Mouse (Mus musculus): ENCODE results near the gene Kcnh1. TPM values are rescaled to one million over a fixed set of nuclear protein-coding genes. Genes with fewer than 3 reads are reported as not detected.

Gene Kcnh1
- polyA plus RNA-seq, 2 experiments, result under 0.01 TPM; not detected in 1

DNA sequence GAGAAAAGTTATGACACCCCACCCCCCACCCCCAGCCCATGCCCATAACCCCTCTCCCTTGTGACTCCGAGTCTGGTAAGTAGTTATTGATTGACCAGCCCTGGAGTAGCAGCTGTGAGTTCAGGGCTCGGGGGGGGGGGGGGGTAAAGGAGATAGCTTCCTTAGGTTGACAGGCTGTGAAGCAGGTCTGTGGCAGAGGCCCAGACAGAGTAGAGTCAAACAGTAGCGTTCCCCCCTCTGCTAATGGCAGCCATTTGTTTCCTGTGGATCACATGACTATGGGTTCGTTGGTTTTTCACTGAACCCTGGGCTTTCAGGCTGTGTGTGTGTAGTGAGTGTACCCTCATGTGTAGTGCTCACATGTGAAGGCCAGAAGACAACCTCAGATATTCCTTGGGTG lies 102.8 kb downstream of the Kcnh1 start:
- ATAC-seq (ENCODE audit: insufficient read depth), result no peak
- no peaks in the 10 kb centered on the region for H3K27me3 ChIP-seq (ENCODE audit: control insufficient read depth, insufficient read depth, low read length)

GRCm38 (mm10) chr1:192293921-192294320 lies 103.3 kb downstream of the Kcnh1 start:
- TF ChIP-seq EP300 (IDR thresholded peaks at IDR 0.05; ENCODE audit: low read depth) (no peak), CTCF (IDR thresholded peaks at IDR 0.05; ENCODE audit: low read depth) (no peak)
- Histone ChIP-seq H3K4me1 (replicated peaks; ENCODE audit: control insufficient read depth in 2 of 2, insufficient read depth in 2 of 2, low read length in 1 of 2) (no peaks in the 10 kb centered on the region), H3K36me3 (replicated peaks; ENCODE audit: control insufficient read depth, insufficient read depth, low read depth) (no peaks in the 10 kb centered on the region), H3K4me2 (ENCODE audit: low read depth) (no peak overlapping the region), H3K9me3 (ENCODE audit: control insufficient read depth, low read length) (no peaks in the 10 kb centered on the region), H3K9ac (replicated peaks) (no peak overlapping the region), H3K27ac (no peak overlapping the region), H3K27me3 (ENCODE audit: control insufficient read depth, insufficient read depth, low read length) (no peaks in the 10 kb centered on the region), H3K4me3 (ENCODE audit: insufficient read depth in 1 of 2, low read depth in 2 of 2, low read length in 2 of 2) (no peak overlapping the region)
- DNase-seq (ENCODE audit: low read depth in 3 of 3, low spot score in 3 of 3) (no peak), ATAC-seq (ENCODE audit: insufficient read depth) (no peak)
- 49% methylated on average over 3 of the region's 3 CpGs for WGBS (ENCODE audit: insufficient replicate concordance)

More for the DNA sequence above, 102.8 kb downstream of the Kcnh1 start:
- Histone ChIP-seq H3K4me3 (ENCODE audit: insufficient read depth in 1 of 2, low read depth in 2 of 2, low read length in 2 of 2) (no peak overlapping the region), H3K4me2 (ENCODE audit: low read depth) (no peak overlapping the region), H3K9ac (replicated peaks) (no peak overlapping the region), H3K27ac (no peak overlapping the region), H3K4me1 (replicated peaks; ENCODE audit: control insufficient read depth in 2 of 2, insufficient read depth in 2 of 2, low read length in 1 of 2) (no peaks in the 10 kb centered on the region), H3K9me3 (ENCODE audit: control insufficient read depth, low read length) (no peaks in the 10 kb centered on the region), H3K36me3 (replicated peaks; ENCODE audit: control insufficient read depth, insufficient read depth, low read depth) (no peaks in the 10 kb centered on the region)
- DNase-seq (ENCODE audit: low read depth in 3 of 3, low spot score in 3 of 3), result no peak
- TF ChIP-seq EP300 (IDR thresholded peaks at IDR 0.05; ENCODE audit: low read depth), result no peak
- no peak for TF ChIP-seq CTCF (IDR thresholded peaks at IDR 0.05; ENCODE audit: low read depth)
- WGBS (ENCODE audit: insufficient replicate concordance), result 39% methylated on average over 4 of the region's 4 CpGs

- ATAC-seq (ENCODE audit: insufficient read depth) (no peak), DNase-seq (ENCODE audit: low read depth in 3 of 3, low spot score in 3 of 3) (no peak)
- Histone ChIP-seq H3K4me3 (ENCODE audit: insufficient read depth in 1 of 2, low read depth in 2 of 2, low read length in 2 of 2) (no peak overlapping the region), H3K4me1 (replicated peaks; ENCODE audit: control insufficient read depth in 2 of 2, insufficient read depth in 2 of 2, low read length in 1 of 2) (no peaks in the 10 kb centered on the region; a peak in 1 of 4 replicates), H3K36me3 (replicated peaks; ENCODE audit: control insufficient read depth, insufficient read depth, low read depth) (no peaks in the 10 kb centered on the region), H3K27me3 (ENCODE audit: control insufficient read depth, insufficient read depth, low read length) (no peaks in the 10 kb centered on the region), H3K9me3 (ENCODE audit: control insufficient read depth, low read length) (no peaks in the 10 kb centered on the region), H3K27ac (no peak overlapping the region), H3K9ac (replicated peaks) (no peak overlapping the region), H3K4me2 (ENCODE audit: low read depth) (no peak overlapping the region)
- 61% methylated on average over 11 of the region's 11 CpGs for WGBS (ENCODE audit: insufficient replicate concordance)
- no peak for TF ChIP-seq EP300 (IDR thresholded peaks at IDR 0.05; ENCODE audit: low read depth)
- no peak for TF ChIP-seq CTCF (IDR thresholded peaks at IDR 0.05; ENCODE audit: low read depth)
Observed at GRCm38 (mm10) chr1:192295243-192295860, 104.8 kb downstream of the Kcnh1 start.

DNA sequence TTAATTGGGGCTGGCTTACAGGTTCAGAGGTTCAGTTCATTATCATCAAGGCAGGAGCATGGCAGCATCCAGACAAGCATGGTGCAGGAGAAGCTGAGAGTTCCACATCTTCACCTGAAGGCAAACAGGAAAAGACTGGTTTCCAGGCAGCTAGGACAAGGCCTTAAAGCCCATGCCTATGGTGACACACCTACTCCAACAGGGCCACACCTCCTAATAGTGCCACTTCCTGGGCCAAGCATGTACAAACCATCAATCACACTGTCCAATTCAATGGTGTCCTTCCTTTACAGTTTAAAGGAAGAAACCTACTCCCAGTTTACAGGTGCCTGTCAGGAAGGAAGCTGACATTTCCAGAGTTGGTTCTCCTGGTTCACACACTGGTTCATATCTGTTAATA lies 105.3 kb downstream of the Kcnh1 start:
- Histone ChIP-seq H3K4me2 (ENCODE audit: low read depth) (no peak overlapping the region), H3K9me3 (ENCODE audit: control insufficient read depth, low read length) (no peaks in the 10 kb centered on the region), H3K4me1 (replicated peaks; ENCODE audit: control insufficient read depth in 2 of 2, insufficient read depth in 2 of 2, low read length in 1 of 2) (no peaks in the 10 kb centered on the region; a peak in 1 of 4 replicates), H3K27me3 (ENCODE audit: control insufficient read depth, insufficient read depth, low read length) (no peaks in the 10 kb centered on the region), H3K27ac (no peak overlapping the region), H3K36me3 (replicated peaks; ENCODE audit: control insufficient read depth, insufficient read depth, low read depth) (no peaks in the 10 kb centered on the region), H3K9ac (replicated peaks) (no peak overlapping the region), H3K4me3 (ENCODE audit: insufficient read depth in 1 of 2, low read depth in 2 of 2, low read length in 2 of 2) (no peak overlapping the region)
- no peak for TF ChIP-seq CTCF (IDR thresholded peaks at IDR 0.05; ENCODE audit: low read depth)
- TF ChIP-seq EP300 (IDR thresholded peaks at IDR 0.05; ENCODE audit: low read depth), result no peak
- DNase-seq (ENCODE audit: low read depth in 3 of 3, low spot score in 3 of 3), result no peak
- ATAC-seq (ENCODE audit: insufficient read depth), result no peak

DNA sequence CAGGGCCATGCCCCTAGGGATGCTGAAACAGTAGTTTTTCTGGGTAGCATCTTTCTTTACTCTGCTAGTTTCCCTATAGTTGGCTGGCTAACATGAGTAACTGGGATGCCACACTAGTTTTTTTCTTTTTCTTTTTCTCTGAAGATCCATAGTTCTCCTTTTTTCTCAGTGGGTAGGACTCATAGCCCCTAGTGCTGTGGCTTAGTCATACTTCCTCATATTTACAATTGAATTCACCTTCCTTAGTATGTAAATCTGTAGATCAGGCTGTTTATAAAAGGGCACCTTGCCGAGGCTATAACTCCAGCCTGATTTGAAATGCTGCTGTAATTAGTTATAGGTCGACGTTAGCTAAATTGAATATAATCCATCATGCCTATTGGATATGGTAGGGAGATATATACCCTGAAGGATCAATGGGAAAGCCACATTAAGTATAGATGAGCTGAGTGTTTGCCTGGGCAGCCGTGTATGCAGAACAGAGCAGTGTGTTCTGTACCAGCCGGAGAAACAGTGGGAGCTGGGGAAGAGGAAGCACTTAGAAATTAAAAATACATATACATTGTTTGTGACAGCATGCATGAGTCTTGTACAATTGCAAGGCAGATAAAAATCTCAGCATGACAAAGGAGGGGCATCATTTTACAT lies 107.0 kb downstream of the Kcnh1 start:
- DNase-seq (ENCODE audit: low read depth in 3 of 3, low spot score in 3 of 3), result no peak
- Histone ChIP-seq H3K4me2 (ENCODE audit: low read depth) (no peak overlapping the region), H3K36me3 (replicated peaks; ENCODE audit: control insufficient read depth, insufficient read depth, low read depth) (no peaks in the 10 kb centered on the region), H3K9ac (replicated peaks) (no peak overlapping the region), H3K27ac (no peak overlapping the region), H3K27me3 (ENCODE audit: control insufficient read depth, insufficient read depth, low read length) (no peaks in the 10 kb centered on the region), H3K4me1 (replicated peaks; ENCODE audit: control insufficient read depth in 2 of 2, insufficient read depth in 2 of 2, low read length in 1 of 2) (no peaks in the 10 kb centered on the region; a peak in 1 of 4 replicates), H3K9me3 (ENCODE audit: control insufficient read depth, low read length) (no peaks in the 10 kb centered on the region), H3K4me3 (ENCODE audit: insufficient read depth in 1 of 2, low read depth in 2 of 2, low read length in 2 of 2) (no peak overlapping the region)
- no peak for ATAC-seq (ENCODE audit: insufficient read depth)
- 49% methylated on average over 5 of the region's 5 CpGs for WGBS (ENCODE audit: insufficient replicate concordance)
- no peak for TF ChIP-seq EP300 (IDR thresholded peaks at IDR 0.05; ENCODE audit: low read depth)
- no peak for TF ChIP-seq CTCF (IDR thresholded peaks at IDR 0.05; ENCODE audit: low read depth)

Measured in liver, embryonic 14.5 days (tissue).